Mouse (Mus musculus) olfactory bulb, adult 2 months (tissue): ENCODE results near the gene Kcnab1.

Source experiments
- CTCF ChIP-seq: fragments of 200-500 bp; IDR thresholded peaks from 2 replicates; pipeline ENCODE4 v1.5.1; 2012; ENCODE audit warnings: low read depth, mild to moderate bottlenecking, low read length, moderate library complexity; ENCODE audit not compliant: insufficient read depth
- POLR2A ChIP-seq: fragments of 200-500 bp; IDR thresholded peaks from 2 replicates; pipeline ENCODE4 v1.6.1; 2012; ENCODE audit warnings: mild to moderate bottlenecking, low read depth, low read length, moderate library complexity; ENCODE audit not compliant: insufficient read depth

- TF ChIP-seq CTCF (no peak), POLR2A (no peak)
These were observed 243.3 kb downstream of the Kcnab1 start for GRCm38 (mm10) chr3:65352278-65353127.
